Mouse (Mus musculus) embryonic facial prominence, embryonic 12.5 days (tissue): Measurements from ENCODE around the gene Ercc4. TPM values are rescaled to one million over a fixed set of nuclear protein-coding genes. Genes with fewer than 3 reads are reported as not detected.

Experiments used
- ATAC-seq: fragments of 200-750 bp; cut with Nextera tagmentation; 2 replicates; pipeline ENCODE4 v1.8.0; 2017; ENCODE audit not compliant: insufficient number of reproducible peaks, insufficient read depth, low FRiP score, low TSS enrichment
- H3K27ac ChIP-seq: fragments of 300-500 bp; sonication (generic); 2 replicates; pipeline ENCODE4 v1.5.1; 2016; ENCODE audit warnings: mild to moderate bottlenecking
- H3K27me3 ChIP-seq: fragments of 300-500 bp; sonication (generic); 2 replicates; pipeline ENCODE4 v1.6.1; 2016; ENCODE audit warnings: mild to moderate bottlenecking, moderate library complexity
- H3K36me3 ChIP-seq: fragments of 300-500 bp; sonication (generic); 2 replicates; pipeline ENCODE4 v1.6.1; 2016; ENCODE audit warnings: mild to moderate bottlenecking
- H3K4me1 ChIP-seq: fragments of 300-500 bp; sonication (generic); 2 replicates; pipeline ENCODE4 v1.6.1; 2016
- H3K4me2 ChIP-seq: fragments of 300-500 bp; sonication (generic); replicated peaks from 2 replicates; pipeline ENCODE4 v1.6.1; 2016; ENCODE audit warnings: mild to moderate bottlenecking, moderate library complexity
- H3K4me3 ChIP-seq: fragments of 300-500 bp; sonication (generic); 2 replicates; pipeline ENCODE4 v1.5.1; 2016; ENCODE audit warnings: mild to moderate bottlenecking
- H3K9ac ChIP-seq: fragments of 300-500 bp; sonication (generic); 2 replicates; pipeline ENCODE4 v1.6.1; 2016; ENCODE audit warnings: mild to moderate bottlenecking, moderate library complexity
- H3K9me3 ChIP-seq: fragments of 300-500 bp; sonication (generic); 2 replicates; pipeline ENCODE4 v1.6.1; 2016; ENCODE audit warnings: mild to moderate bottlenecking, moderate library complexity
- WGBS: fragments of 180-500 bp; shearing (Covaris S2); methylation state at CpG from one replicate; pipeline ENCODE4 v1.1.7; 2016; 5-methylcytosine and 5-hydroxymethylcytosine counted together
- polyA plus RNA-seq: library from polyadenylated mRNA; unstranded; fragments of >200 nt; fragmentation: Nextera tagmentation; extraction: Ambion mirVana; gene quantifications from 2 replicates; pipeline ENCODE4 v1.2.1, GENCODE M21; 2016

The Ercc4 gene
- polyA plus RNA-seq, 1 experiment from 2014 or later, result 14.3 TPM

DNA sequence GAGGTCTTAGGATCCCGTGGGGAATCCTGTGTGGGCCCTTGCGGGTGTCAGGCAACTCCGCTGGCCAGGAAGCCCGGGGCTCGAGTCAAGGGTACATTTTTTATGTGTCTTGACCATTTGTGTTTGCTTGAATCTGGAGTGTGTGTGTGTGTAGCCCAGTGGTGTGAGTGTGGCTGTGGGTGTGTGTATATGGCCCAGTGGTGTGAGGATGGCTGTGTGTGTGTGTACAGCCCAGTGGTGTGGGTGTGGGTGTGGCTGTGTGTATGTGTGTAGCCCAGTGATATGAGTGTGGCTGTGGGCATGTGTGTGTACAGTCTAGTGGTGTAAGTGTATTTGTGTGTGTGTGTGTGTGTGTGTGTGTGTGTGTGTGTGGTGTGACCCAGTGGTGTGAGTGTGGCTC lies 73.0 kb downstream of the Ercc4 start:
- Histone ChIP-seq H3K9ac (no peak overlapping the region), H3K9me3 (no peaks in the 10 kb centered on the region), H3K4me1 (no peaks in the 10 kb centered on the region), H3K27ac (no peak overlapping the region), H3K4me2 (no peak overlapping the region), H3K4me3 (no peak overlapping the region), H3K36me3 (no peaks in the 10 kb centered on the region), H3K27me3 (no peaks in the 10 kb centered on the region)
- WGBS, result 93% methylated on average over 5 of the region's 5 CpGs
- ATAC-seq, result no peak

DNA sequence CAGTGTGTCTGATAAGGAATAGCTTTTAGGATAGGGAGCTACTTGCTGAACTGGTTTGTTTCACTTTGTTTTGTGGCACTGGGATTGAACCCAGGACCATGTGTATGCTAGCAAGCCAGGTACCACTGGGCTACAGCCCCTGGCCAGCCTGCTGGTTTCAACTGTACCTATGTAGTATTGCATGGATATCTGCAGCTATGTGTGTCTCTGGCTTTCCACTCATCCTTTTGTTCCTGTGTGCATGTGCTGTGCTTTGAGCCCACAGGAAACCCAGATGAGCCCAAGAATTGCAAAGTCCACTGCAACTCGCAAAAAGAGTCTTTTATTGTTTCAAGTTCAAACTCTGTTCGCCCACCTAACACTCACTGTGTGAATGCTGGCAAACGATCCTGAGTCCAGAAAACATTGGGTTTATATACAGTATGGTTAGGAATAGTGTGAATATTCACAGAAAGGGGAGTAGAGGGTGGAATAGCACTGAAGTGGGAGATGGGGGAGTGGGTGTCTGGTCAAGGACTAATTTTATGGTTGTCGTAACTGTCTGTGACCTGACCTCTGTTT lies 73.8 kb downstream of the Ercc4 start:
- WGBS, result 91% methylated on average over 4 of the region's 4 CpGs
- Histone ChIP-seq H3K9me3 (no peaks in the 10 kb centered on the region), H3K4me3 (no peak overlapping the region), H3K36me3 (no peaks in the 10 kb centered on the region), H3K27me3 (no peaks in the 10 kb centered on the region), H3K4me2 (no peak overlapping the region), H3K4me1 (no peaks in the 10 kb centered on the region), H3K27ac (no peak overlapping the region), H3K9ac (no peak overlapping the region)
- no peak for ATAC-seq

DNA sequence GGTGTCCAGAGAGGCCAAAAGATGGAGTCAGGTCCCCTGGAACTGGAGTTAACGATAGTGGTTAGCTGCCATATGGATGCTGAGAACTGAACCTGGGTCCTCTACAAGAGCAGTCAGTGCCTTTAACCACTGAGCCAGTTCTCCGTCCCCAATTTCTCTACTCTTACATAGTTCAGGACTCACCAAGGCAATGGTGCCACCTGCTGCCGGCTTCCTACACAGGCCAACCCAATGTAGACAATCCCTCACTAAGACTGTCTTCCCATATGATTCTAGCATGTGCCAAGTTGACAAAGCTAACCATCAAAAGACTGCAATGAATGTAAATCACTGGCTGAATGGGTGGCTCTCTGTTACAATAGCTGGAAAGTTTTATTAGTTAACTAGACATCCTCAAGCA lies 74.9 kb downstream of the Ercc4 start:
- Histone ChIP-seq H3K9ac (no peak overlapping the region), H3K4me2 (no peak overlapping the region), H3K36me3 (no peaks in the 10 kb centered on the region), H3K9me3 (no peaks in the 10 kb centered on the region), H3K27me3 (no peaks in the 10 kb centered on the region), H3K4me3 (no peak overlapping the region), H3K4me1 (no peaks in the 10 kb centered on the region), H3K27ac (no peak overlapping the region)
- ATAC-seq, result no peak
- WGBS, result 89% methylated on average over 3 of the region's 3 CpGs

GRCm38 (mm10) chr16:13189430-13190107 lies 80.1 kb downstream of the Ercc4 start:
- Histone ChIP-seq H3K4me2 (no peak overlapping the region), H3K4me1 (no peaks in the 10 kb centered on the region), H3K9me3 (no peaks in the 10 kb centered on the region), H3K27ac (no peak overlapping the region), H3K36me3 (no peaks in the 10 kb centered on the region), H3K4me3 (no peak overlapping the region), H3K9ac (no peak overlapping the region), H3K27me3 (no peaks in the 10 kb centered on the region)
- ATAC-seq, result no peak
- 36% methylated on average over 12 of the region's 12 CpGs for WGBS

GRCm38 (mm10) chr16:13190471-13190870 lies 81.0 kb downstream of the Ercc4 start:
- H3K4me1 ChIP-seq, result no peaks in the 10 kb centered on the region
- no peak overlapping the region for H3K27ac ChIP-seq
- no peaks in the 10 kb centered on the region for H3K9me3 ChIP-seq
- no peak overlapping the region for H3K9ac ChIP-seq
- H3K36me3 ChIP-seq, result no peaks in the 10 kb centered on the region
- H3K4me3 ChIP-seq, result no peak overlapping the region
- ATAC-seq, result no peak
- H3K27me3 ChIP-seq, result no peaks in the 10 kb centered on the region
- 76% methylated on average over 5 of the region's 5 CpGs for WGBS
- H3K4me2 ChIP-seq, result no peak overlapping the region

DNA sequence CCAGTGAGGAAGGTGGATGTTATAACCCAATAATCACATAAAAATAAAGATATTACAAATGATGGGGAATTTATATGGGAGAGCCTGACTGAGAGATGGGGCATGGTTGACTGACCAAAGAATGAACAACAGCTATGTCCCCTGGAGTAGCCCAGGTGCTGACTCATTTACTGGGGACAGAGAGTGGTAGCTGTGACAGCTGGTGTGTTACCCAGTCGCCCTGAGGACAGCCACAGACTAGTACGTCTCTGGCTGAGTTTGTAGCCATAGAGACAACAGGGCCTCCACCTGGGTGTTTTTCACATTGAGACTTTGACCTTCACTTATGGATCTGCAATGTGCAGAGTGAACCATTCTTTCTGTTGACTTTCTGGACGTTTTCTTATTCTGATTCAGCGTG lies 81.7 kb downstream of the Ercc4 start:
- H3K4me3 ChIP-seq, result no peak overlapping the region
- H3K4me2 ChIP-seq, result no peak overlapping the region
- no peak overlapping the region for H3K27ac ChIP-seq
- H3K27me3 ChIP-seq, result no peaks in the 10 kb centered on the region
- no peaks in the 10 kb centered on the region for H3K4me1 ChIP-seq
- WGBS, result 71% methylated on average over 4 of the region's 4 CpGs
- ATAC-seq, result no peak
- no peaks in the 10 kb centered on the region for H3K36me3 ChIP-seq
- no peak overlapping the region for H3K9ac ChIP-seq
- no peaks in the 10 kb centered on the region for H3K9me3 ChIP-seq

- no peaks in the 10 kb centered on the region for H3K36me3 ChIP-seq
- no peaks in the 10 kb centered on the region for H3K9me3 ChIP-seq
- H3K4me3 ChIP-seq, result no peak overlapping the region
- H3K4me2 ChIP-seq, result no peak overlapping the region
- no peak overlapping the region for H3K27ac ChIP-seq
- H3K4me1 ChIP-seq, result peaks cover 7% of the 10 kb centered on the region
- no peaks in the 10 kb centered on the region for H3K27me3 ChIP-seq
- no peak for ATAC-seq
- H3K9ac ChIP-seq, result no peak overlapping the region
- 83% methylated on average over 4 of the region's 4 CpGs for WGBS
These were observed 84.2 kb downstream of the Ercc4 start for GRCm38 (mm10) chr16:13193663-13194071.

DNA sequence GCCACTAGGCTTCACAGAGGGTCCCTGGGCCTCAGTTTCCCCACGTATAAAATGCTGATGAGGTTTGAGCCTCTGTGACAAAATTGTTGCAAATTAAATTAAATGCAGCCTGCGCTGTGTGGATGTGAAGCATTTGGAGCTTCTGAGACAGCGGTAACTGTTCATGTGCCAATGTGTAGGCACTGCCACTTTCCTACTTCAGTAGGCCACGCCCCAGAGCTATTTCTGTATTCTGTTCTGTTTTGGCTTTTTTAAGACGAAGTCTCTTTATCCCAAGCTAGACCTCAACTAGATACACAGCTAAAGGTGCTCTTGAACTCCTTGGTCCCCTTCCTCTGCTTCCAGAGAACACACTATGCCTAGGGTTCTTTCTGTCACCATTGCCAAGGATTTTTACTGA lies 85.4 kb downstream of the Ercc4 start:
- no peak overlapping the region for H3K4me3 ChIP-seq
- ATAC-seq, result no peak
- no peaks in the 10 kb centered on the region for H3K27me3 ChIP-seq
- H3K27ac ChIP-seq, result no peak overlapping the region
- no peaks in the 10 kb centered on the region for H3K36me3 ChIP-seq
- WGBS, result 88% methylated on average over 5 of the region's 5 CpGs
- no peak overlapping the region for H3K4me2 ChIP-seq
- H3K9me3 ChIP-seq, result no peaks in the 10 kb centered on the region
- H3K4me1 ChIP-seq, result peaks cover 15% of the 10 kb centered on the region
- H3K9ac ChIP-seq, result no peak overlapping the region

GRCm38 (mm10) chr16:13196626-13197025 lies 87.1 kb downstream of the Ercc4 start:
- H3K27ac ChIP-seq, result no peak overlapping the region
- no peak overlapping the region for H3K4me2 ChIP-seq
- WGBS, result 39% methylated on average over 5 of the region's 5 CpGs
- H3K4me3 ChIP-seq, result no peak overlapping the region
- peaks cover 15% of the 10 kb centered on the region for H3K4me1 ChIP-seq
- H3K27me3 ChIP-seq, result no peaks in the 10 kb centered on the region
- no peaks in the 10 kb centered on the region for H3K36me3 ChIP-seq
- ATAC-seq, result no peak
- no peak overlapping the region for H3K9ac ChIP-seq
- no peaks in the 10 kb centered on the region for H3K9me3 ChIP-seq

DNA sequence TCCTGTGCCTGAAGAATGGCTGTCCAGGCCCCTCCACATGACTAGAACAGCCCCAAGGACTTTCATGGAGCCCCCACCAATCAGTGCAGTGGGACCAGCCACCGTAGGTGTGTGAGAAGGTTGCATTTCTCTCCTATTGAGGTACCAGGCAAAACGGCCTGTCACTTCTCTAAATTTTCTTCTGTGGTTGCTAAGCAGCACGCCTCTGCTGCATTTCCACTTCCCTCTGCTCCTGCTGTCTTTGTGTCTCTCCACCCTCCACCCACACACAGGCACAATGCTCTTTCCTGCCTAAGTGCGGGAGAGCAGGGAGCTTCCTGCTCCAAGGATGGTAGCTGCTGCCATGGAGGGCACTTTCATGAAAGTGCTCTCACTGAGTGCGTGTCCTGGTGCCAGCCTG lies 87.8 kb downstream of the Ercc4 start:
- 0 out of 2 replicates have a peak, but pooled peaks have one; percentile 37 for ATAC-seq

GRCm38 (mm10) chr16:13199204-13199603 lies 89.7 kb downstream of the Ercc4 start:
- WGBS, result 7% methylated on average over 2 of the region's 2 CpGs
- H3K9me3 ChIP-seq, result no peaks in the 10 kb centered on the region
- no peaks in the 10 kb centered on the region for H3K36me3 ChIP-seq
- no peak overlapping the region for H3K27ac ChIP-seq
- no peak overlapping the region for H3K4me3 ChIP-seq
- no peaks in the 10 kb centered on the region for H3K27me3 ChIP-seq
- H3K9ac ChIP-seq, result no peak overlapping the region
- no peak for ATAC-seq
- peaks cover 15% of the 10 kb centered on the region for H3K4me1 ChIP-seq
- no peak overlapping the region for H3K4me2 ChIP-seq

More for the DNA sequence above, 87.8 kb downstream of the Ercc4 start:
- Histone ChIP-seq H3K27me3 (no peaks in the 10 kb centered on the region), H3K9ac (no peak overlapping the region), H3K4me1 (peaks cover 15% of the 10 kb centered on the region), H3K9me3 (no peaks in the 10 kb centered on the region), H3K27ac (no peak overlapping the region; the same call in 1 of the 2 replicates), H3K36me3 (no peaks in the 10 kb centered on the region), H3K4me2 (no peak overlapping the region), H3K4me3 (no peak overlapping the region)
- WGBS, result 64% methylated on average over 5 of the region's 5 CpGs
